Mouse (Mus musculus) heart, adult 8-10 months (tissue): ENCODE data around the gene Krtap5-2. TPM values are rescaled to one million over a fixed set of nuclear protein-coding genes. Genes with fewer than 3 reads are reported as not detected.
"Not testable (repeated sequence)": the region's sequence is repeated elsewhere in the genome, so short reads cannot be mapped to it uniquely, and the experiment has no call there.

Experiments
- DNase-seq: peaks from one replicate; pipeline ENCODE4 v3.0.0; 2022; ENCODE audit warnings: low spot score
- total RNA-seq, 4 experiments: library from RNA; stranded (reverse); gene quantifications; 2 replicates each; pipeline ENCODE4 v1.2.4; 2022

Krtap5-2 gene
- total RNA-seq, result not detected

DNA sequence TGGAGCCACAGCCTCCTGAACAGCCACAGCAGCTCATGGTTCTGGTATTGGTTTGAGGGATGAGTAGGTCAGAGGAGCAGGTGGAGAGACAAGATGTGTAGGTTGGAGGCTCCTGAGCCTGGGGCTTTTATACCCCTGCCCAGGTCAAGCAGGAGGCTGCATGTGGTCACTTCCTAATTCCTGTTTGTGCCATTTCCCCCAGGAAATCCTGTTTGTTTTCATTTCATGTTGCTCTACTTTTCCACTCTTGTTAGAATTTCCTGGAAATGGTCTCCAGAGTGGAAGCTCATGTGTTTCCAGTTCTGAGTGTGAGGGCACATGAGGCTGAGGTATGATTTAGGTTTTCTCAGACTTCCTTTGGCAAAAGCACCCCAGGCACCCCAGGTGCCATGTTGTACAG is at the start of gene Krtap5-2:
Gene Krtap5-2 (minus strand): TSS at position 101 of the 400 bp plus-strand sequence.
- not testable (repeated sequence) for DNase-seq

DNA sequence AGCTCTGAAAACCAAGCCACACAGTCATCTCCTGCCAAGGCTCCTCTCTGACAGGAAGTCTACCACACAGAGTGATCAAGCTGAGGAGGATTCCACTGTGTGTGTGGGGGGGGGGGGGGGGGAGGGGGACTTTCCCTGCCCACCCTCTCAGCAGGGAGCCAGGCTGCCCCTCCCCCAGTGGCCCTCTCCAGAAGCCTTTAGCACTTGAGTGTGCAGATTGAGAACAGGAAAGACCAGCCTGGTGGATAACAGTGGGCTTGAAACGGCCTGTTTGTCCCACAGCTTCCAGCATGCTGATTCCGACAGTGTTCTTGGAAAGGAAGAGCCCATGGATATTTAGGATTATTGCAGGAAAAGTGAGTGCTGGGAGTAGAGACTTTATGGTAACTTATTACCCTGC is 48.7 kb upstream of the Krtap5-2 start:
- DNase-seq, result no peak

DNA sequence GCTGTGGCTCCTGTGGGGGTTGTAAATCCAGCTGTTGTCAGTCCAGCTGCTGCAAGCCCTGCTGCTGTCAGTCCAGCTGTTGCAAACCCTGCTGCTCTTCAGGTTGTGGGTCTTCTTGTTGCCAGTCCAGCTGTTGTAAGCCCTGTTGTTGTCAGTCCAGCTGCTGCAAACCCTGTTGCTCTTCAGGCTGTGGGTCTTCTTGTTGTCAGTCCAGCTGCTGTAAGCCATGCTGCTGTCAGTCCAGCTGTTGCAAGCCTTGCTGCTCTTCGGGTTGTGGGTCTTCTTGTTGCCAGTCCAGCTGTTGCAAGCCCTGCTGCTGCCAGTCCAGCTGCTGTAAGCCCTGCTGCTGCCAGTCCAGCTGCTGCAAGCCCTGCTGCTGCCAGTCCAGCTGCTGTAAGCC is 36.3 kb upstream of the Krtap5-2 start:
- DNase-seq, result not testable (repeated sequence)

DNA sequence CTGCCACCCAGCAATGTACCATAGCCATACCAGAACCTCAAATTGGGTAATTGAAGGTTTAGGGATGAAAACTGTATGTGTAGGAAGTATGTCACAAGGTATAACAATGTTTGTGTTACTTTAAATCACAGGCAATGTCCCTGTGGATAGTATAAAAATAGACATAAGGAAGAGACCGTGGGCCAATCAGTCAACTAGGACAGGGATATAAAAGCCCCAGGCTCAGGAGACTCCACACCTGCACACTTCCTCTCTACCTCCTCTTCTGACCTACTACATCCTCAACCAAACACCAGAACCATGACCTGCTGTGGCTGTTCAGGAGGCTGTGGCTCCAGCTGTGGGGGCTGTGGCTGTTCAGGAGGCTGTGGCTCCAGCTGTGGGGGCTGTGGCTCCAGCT is 35.8 kb upstream of the Krtap5-2 start, which contains the start of gene Gm7579:
Gene Gm7579 (plus strand): TSS at position 301 of the 400 bp plus-strand sequence.
- DNase-seq, result no peak

DNA sequence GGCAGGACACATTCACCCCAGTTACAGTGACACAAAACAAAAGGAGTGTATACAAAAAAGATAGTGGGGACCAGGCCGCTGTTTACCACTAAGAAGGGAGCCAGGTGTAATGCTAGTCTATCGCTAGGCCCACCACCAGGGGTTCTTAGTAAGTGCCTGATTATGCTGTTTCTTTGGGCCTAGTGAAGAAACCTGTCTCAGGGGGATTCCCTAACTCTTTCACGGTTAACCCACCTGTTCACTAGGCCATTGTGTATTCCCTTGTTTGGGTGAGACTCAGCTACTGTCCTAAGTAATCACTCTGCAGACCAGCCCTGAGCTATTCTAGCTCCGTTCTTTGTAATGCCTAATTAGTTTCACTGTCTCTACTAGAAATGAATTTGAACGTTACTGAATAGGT is 31.1 kb upstream of the Krtap5-2 start:
- not testable (repeated sequence) for DNase-seq

DNA sequence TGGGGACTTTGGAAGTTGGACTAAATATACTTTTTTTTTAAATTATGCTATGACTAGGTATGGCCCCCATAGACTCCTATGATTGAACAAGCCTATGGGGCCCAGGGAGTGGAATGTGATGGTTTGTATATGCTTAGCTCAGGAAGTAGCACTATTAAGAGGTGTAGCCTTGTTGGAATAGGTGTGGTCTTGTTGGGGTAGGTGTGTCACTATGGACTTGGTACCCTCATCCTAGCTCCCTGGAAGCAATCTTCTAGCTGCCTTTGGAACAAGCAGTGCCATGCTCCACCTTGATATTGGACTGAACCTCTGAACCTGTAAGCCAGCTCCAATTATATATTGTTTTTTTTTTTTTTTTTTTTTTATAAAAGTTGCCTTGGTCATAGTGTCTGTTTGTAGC is 29.7 kb upstream of the Krtap5-2 start:
- DNase-seq, result no peak

DNA sequence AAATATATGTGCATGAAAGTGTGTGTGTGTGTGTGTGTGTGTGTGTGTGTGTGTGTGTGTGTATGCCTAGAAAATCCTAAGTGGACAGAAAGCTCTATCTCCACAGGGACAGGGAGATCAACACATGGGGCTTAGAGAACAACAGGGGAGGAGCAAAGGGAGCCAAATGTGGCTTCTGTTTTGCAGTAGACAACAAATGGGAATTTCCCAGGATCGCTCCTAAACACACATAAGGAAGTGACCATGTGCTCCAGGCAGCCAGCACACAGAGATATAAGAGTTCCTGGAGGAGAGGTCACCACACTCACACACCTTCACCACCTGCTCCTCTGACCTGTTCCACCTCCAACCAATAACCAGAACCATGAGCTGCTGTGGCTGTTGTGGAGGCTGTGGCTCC is 25.3 kb upstream of the Krtap5-2 start, which contains the start of gene Krtap5-3:
Gene Krtap5-3 (plus strand): TSS at position 301 of the 400 bp plus-strand sequence.
- no peak for DNase-seq

DNA sequence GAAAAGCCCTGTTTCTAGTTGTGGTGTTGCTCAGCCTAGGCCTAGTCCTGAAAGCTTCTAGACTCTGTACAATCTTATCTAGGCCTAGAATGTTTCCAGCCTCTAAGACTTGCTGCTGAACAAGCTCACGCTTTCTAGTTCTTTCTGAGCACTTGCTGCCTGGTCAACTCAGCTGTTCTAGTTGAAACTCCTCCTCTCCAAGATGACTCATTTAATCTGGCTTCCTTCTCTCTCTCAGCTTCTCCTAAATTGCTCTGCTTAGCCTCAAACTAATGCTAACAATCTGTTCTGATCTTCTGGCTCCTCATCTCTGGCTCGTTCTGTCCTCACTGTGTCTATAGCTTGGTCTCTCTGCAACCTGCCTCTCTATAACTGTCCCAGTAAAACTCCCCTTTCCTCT is 22.9 kb upstream of the Krtap5-2 start:
- no peak for DNase-seq

DNA sequence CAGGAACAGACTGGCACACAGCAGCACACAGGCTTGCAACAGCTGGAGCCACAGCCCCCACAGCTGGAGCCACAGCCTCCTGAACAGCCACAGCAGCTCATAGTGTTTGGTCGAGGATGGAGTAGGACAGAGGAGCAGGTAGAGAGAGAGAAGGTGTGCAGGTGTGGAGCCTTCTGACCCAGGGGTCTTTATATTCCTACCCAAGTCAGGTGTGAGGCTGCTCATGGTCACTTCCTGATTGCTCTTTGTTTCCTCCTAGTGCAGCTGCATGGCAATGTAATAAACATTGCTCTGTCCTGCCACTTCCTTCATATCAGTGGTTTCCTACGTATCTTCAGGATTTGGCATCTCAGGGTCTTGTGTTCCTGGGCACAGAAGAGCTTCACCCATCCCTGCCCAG is 14.5 kb upstream of the Krtap5-2 start, which contains the start of gene Gm10153:
Gene Gm10153 (minus strand): TSS at position 101 of the 400 bp plus-strand sequence.
- no peak for DNase-seq

DNA sequence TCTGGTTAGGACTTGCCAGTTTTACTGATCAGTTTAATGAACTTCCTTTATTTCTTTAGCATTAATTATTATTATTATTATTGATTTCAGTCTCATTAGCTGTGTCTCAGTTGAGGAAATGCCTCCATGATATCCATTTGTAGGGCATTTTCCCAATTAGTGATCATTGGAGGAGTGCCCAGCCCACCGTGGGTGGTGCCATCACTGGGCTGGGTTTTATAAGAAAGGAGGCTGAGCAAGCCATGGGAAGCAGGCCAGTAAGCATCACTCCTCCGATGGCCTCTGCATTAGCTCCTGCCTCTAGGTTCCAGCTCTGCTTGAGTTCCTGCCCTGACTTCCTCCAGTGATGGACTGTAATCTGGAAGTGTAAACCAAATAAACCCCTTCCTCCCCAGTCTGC is 12.4 kb upstream of the Krtap5-2 start:
- DNase-seq, result no peak

DNA sequence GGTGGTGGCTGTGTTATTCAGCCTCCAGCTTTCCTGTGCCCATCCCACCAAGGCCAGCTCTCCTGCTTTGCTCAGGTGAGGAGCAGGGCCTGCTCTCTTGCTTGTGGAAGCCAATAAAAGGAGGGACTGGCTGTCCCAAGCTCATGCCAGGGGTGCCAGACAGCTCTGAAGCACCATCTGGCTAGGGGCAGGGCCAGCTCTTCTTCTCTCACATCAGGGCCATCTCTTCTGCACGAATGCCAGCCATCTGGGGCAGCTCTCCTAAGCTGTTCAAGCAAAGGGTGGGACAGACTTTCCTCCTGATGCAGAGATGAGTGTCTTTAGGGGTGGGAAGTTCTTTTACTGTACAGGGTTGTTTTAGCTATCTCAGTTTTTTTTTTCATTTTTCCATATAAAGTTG is 5.2 kb upstream of the Krtap5-2 start:
- no peak for DNase-seq

DNA sequence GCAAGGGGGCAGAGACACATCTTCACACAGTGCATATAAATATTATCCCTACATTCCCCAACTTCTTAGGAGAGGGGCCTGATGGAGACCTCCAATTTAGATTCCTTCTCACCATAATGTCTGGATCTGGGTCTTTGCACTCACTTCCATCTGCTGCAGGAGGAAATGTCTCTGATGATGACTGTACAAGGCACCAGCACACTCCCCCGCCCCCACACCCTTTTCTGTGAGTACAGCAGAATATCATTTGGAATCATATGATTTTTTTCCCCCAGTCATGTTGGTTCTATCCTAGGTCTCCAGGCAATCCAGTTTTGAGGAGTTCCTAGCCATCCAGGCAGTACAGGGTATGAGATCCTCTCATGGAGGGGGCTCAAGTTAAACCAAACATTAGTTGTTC is 2.9 kb upstream of the Krtap5-2 start:
- no peak for DNase-seq

DNA sequence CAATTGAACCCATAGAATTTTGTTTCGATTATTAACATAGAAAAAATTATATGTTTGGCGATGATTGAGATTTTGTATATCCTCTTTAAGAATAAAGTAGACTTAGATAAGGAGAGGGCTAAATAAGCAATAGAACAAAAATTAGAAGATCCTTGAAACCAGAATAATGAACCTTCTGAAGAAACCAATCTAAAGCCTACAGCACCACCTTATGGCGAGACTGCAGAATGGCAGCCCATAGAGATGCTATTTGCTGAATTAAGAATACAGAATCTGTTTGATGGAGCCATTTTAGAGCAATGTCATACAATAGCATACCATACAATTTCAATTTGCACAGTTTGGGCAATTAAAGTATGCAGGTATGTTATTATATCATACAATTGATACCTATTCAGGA is 6.0 kb downstream of the Krtap5-2 start:
- DNase-seq, result no peak

DNA sequence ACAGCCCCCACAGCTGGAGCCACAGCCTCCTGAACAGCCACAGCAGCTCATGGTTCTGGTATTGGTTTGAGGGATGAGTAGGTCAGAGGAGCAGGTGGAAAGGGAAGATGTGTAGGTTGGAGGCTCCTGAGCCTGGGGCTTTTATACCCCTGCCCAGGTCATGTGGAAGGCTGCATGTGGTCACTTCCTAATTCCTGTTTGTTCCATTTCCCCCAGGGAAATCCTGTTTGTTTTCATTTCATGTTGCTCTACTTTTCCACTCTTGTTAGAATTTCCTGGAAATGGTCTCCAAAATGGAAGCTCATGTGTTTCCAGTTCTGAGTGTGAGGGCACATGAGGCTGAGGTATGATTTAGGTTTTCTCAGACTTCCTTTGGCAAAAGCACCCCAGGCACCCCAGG is 10.2 kb downstream of the Krtap5-2 start, which contains the start of gene Gm4553:
Gene Gm4553 (minus strand): TSS at position 101 of the 400 bp plus-strand sequence.
- not testable (repeated sequence) for DNase-seq

DNA sequence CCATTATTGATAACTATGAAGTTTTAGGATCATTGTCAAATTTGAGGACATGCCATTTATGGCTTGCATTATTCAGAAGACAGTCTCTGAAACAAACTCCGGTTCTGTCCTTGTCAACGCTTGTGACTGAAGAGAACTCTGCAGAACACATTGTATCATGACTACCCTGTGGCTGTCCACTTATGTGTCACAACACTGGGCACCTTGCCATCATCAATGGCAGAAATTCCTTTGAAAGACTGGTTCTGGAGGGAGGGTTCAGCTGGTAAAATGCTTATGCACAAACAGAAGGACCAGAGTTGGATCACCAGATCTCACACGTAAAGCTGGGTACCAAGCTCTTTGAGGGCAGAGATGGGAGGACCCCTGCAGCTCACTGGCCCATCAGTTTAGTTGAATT is 16.4 kb downstream of the Krtap5-2 start:
- no peak for DNase-seq

DNA sequence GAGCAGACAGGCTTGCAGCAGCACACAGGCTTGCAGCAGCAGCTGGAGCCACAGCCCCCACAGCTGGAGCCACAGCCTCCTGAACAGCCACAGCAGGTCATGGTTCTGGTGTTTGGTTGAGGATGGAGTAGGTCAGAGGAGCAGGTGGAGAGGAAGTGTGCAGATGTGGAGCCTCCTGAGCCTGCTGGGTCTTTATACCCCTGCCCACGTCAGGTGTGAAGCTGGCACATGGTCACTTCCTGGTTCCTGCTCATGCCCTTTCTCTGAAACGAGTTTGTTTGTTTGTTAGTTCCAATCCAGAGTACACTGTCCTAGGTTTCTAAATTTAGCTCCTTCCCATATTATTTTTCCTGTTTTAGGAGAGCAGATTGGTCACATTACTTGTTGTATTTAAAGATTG is 18.8 kb downstream of the Krtap5-2 start, which contains the start of gene Gm29735:
Gene Gm29735 (minus strand): TSS at position 101 of the 400 bp plus-strand sequence.
- DNase-seq, result not testable (repeated sequence)

DNA sequence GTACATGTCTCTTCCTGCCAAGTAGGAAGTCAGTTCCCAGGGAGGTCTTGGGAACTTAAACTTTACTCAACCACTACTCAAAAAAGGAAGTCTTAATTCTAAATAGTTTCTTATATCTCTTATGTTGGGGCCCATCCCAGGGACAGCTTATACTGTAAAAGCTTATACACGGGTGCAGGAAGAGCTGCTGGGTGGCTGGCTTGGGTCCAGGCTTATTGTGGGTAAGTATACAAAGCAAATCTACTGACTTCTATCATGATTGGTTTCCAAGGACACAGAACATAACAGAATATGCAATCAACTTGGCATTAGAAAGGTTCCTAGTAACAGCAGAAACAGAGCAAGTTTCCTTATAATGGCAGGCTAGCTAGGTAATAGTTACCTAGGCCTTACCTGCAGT is 20.5 kb downstream of the Krtap5-2 start:
- no peak for DNase-seq

DNA sequence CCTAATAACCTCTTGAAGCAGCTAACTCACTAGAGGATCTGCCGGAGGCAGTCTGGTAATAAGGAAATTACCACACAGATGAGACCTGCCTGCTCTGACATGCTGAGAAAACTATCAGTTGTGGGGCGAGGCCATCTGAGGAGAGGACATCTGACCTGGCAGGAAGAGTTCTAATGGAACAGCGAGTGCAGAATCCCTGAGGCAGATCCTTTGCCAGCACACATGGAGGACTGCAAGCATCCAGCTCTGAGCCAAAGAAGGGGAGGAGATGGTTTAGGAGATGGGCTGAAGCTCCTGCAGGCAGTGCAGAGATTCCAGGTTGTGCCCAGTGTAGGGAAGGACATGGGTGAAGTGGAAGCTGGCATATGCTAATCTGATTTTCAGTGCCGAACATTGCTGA is 23.6 kb downstream of the Krtap5-2 start:
- DNase-seq, result no peak

DNA sequence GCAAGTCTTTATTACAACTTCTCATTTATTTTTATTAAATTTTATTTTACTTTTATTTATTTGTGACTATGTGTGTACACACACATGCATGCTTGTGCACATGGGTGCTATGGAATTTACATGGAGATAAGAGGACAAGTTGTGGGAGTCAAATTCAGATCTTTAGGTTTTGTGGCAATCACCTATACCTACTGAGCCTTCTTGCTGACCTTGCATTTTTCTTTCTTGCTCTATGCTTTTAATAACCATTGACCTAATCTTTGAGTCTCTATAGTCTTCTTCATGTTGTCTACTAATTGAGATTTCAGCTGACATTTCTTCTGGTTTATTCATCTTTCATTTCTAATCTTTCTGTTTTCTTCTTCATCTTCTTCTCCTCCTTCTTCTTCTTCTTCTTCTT is 27.2 kb downstream of the Krtap5-2 start:
- no peak for DNase-seq

DNA sequence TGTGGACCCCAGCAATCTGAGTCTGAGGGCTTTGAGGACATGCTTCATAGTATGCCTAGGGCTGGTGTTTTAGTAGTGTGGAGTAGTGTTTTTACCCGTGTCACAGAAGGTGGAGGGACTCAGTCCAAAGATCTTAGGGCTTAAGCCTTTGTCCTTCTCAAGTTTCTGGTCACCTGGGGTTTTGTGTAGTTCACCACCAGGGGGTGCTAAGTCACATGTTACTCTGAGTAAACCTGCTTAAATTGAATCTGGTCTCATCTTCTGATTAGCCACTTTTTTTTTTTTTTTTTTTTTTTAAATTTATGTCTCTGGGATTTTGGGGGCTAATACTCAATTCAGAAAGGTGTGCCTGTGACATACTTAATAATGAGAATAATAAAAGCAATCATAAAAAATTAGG is 29.8 kb downstream of the Krtap5-2 start:
- peak; percentile 33 for DNase-seq

DNA sequence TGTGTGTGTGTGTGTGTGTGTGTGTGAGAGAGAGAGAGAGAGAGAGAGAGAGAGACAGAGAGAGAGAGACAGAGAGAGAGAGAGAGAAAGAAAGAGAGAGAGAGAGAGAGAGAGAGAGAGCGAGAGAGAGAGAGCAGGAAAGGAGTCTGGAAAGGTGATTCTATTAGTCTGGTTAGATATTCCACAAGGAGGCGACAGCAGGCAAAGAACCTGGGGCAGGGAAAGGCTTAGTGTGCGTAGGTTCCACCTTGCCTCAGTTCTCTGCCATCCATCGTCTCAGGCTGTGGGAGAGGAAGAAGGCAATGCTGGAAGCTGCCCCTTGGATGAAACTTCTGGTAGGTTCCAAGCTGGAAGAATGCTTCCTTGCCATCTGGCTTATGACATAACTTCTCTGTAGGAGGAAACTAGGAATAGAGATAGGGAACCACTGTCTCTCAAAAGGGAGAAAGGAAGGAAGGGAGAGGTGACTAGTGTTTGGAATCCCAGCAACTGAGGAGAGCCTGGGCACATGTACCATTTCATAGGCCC is 30.3 kb downstream of the Krtap5-2 start:
- DNase-seq, result no peak

DNA sequence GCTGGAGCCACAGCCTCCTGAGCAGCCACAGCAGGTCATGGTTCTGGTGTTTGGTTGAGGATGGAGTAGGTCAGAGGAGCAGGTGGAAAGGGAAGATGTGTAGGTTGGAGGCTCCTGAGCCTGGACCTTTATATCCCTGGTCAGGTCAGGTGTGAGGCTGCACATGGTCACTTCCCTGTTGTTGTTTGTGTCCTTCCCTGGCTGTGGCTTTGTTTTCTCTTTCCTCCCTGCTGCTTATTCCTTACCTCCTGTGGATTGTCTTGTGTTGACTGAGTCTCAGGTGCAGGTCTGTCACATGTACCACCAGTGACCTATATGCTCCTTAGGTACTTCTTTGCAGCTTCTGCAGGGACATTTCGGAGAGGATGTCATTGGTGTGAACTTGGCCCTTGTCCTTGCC is 31.3 kb downstream of the Krtap5-2 start, which contains the start of gene Gm45337:
Gene Gm45337 (minus strand): TSS at position 101 of the 400 bp plus-strand sequence.
- DNase-seq, result no peak

DNA sequence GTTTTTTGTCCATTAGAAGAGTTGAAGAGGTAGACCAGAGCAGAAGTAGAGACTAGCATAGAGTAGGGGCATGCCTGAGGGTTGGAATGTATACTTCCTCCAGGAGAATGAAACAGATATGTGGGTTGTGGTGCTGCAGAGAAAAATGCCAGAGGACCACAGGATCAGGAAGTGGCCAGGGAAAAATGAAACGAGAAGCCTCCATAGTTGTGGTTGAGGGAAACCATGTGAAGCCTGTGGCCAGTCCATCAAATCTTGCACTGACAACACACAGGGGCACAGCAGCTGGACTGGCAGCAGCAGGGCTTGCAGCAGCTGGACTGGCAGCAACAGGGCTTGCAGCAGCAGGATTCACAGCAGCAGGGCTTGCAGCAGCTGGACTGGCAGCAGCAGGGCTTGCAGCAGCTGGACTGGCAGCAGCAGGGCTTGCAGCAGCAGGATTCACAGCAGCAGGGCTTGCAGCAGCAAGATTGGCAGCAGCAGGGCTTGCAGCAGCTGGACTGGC is 32.2 kb downstream of the Krtap5-2 start:
- DNase-seq, result not testable (repeated sequence)

DNA sequence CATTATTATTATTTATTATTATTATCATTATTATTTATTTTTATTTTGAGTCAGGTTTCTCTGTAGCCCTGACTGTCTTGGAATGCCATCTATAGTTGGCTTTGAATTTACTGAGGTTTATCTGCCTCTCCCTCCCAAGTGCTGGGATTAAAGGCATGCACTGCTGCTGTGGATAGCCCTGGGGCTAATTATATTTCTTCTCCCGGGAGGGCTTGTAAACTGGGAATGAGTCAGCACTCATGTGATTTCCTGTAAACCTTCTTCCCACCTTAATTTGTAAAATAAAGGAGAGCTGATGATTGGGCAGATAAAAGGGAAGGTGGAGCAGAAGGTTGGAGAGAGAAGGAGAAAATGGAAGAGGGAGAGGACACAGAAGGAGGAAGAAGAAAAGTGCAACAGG is 35.1 kb downstream of the Krtap5-2 start:
- no peak for DNase-seq
